Mouse (Mus musculus): ENCODE results near the gene Shld2. TPM values are rescaled to one million over a fixed set of nuclear protein-coding genes. Genes with fewer than 3 reads are reported as not detected.

Gene Shld2
- 8.8 and 9.0 TPM in 2 replicates for polyA plus RNA-seq (2015; fragmentation: Nextera tagmentation; extraction: Ambion mirVana)

GRCm38 (mm10) chr14:34310234-34310965 is at the start of gene Shld2, which contains the start of gene Glud1:
TSS of gene Shld2 (minus strand) at chr14:34310493.
TSS of gene Glud1 (plus strand) at chr14:34310727.

GRCm38 (mm10) chr14:34355301-34355700 is 45.0 kb upstream of the Shld2 start, which contains the start of gene Fam25c:
TSS of gene Fam25c (minus strand) at chr14:34355433.

GRCm38 (mm10) chr14:34219295-34219694 is 91.0 kb downstream of the Shld2 start, which contains the start of gene Syt15:
TSS of gene Syt15 (plus strand) at chr14:34219595.

GRCm38 (mm10) chr14:34201231-34202035 is 108.9 kb downstream of the Shld2 start, which contains the start of gene Gprin2:
TSS of gene Gprin2 (minus strand) at chr14:34201653.

Other genes with a start within 250 kb of the Shld2 start
- gene Anxa8, start 224.5 kb downstream of the Shld2 start, polyA plus RNA-seq (2015; fragmentation: Nextera tagmentation; extraction: Ambion mirVana), result 0.83 and 1.3 TPM in 2 replicates
- 0.37 TPM in 1 of 2 replicates, not detected in the other for gene A630023A22Rik, start 207.7 kb downstream of the Shld2 start, polyA plus RNA-seq (2015; fragmentation: Nextera tagmentation; extraction: Ambion mirVana)
- gene Npy4r, start 158.0 kb downstream of the Shld2 start, polyA plus RNA-seq (2015; fragmentation: Nextera tagmentation; extraction: Ambion mirVana), result 0.06 and 0.18 TPM in 2 replicates
- gene Gprin2, start 108.8 kb downstream of the Shld2 start, polyA plus RNA-seq (2015; fragmentation: Nextera tagmentation; extraction: Ambion mirVana), result 3.6 and 4.3 TPM in 2 replicates
- gene Syt15, start 90.9 kb downstream of the Shld2 start, polyA plus RNA-seq (2015; fragmentation: Nextera tagmentation; extraction: Ambion mirVana), result 0.88 and 1.6 TPM in 2 replicates
- 193 and 194 TPM in 2 replicates for gene Glud1, start 234 bp upstream of the Shld2 start, polyA plus RNA-seq (2015; fragmentation: Nextera tagmentation; extraction: Ambion mirVana)
- gene Fam25c, start 44.9 kb upstream of the Shld2 start, polyA plus RNA-seq (2015; fragmentation: Nextera tagmentation; extraction: Ambion mirVana), result not detected in 2 replicates
- 289 and 298 TPM in 2 replicates for gene Sncg, start 64.3 kb upstream of the Shld2 start, polyA plus RNA-seq (2015; fragmentation: Nextera tagmentation; extraction: Ambion mirVana)
- gene Mmrn2, start 65.0 kb upstream of the Shld2 start, polyA plus RNA-seq (2015; fragmentation: Nextera tagmentation; extraction: Ambion mirVana), result 1.6 and 1.9 TPM in 2 replicates
- 20.3 and 21.0 TPM in 2 replicates for gene Bmpr1a, start 192.8 kb upstream of the Shld2 start, polyA plus RNA-seq (2015; fragmentation: Nextera tagmentation; extraction: Ambion mirVana)
- not detected in 2 replicates for gene 9230112D13Rik, start 212.3 kb upstream of the Shld2 start, polyA plus RNA-seq (2015; fragmentation: Nextera tagmentation; extraction: Ambion mirVana)